Mouse (Mus musculus): Measurements from ENCODE around the gene Mtx1. TPM values are rescaled to one million over a fixed set of nuclear protein-coding genes. Genes with fewer than 3 reads are reported as not detected.

The Mtx1 gene
- polyA plus RNA-seq (2021; fragmentation: Nextera tagmentation) = 125 and 128 TPM in 2 replicates
- long read RNA-seq, experiment 1, transcript Mtx1-201 (8 exons, 1,617 nt) = major isoform, 59 of 67 reads
- long read RNA-seq, experiment 1, partial matches to known transcripts = 1 of 67 reads
- long read RNA-seq, experiment 1, other reads (novel, unspliced or antisense) = 1 of 67 reads
- long read RNA-seq, experiment 2, transcript Mtx1-201 (8 exons, 1,617 nt) = major isoform, 45 of 67 reads
- long read RNA-seq, experiment 2, partial matches to known transcripts = 8 of 67 reads
- long read RNA-seq, experiment 2, other reads (novel, unspliced or antisense) = 10 of 67 reads

GRCm38 (mm10) chr3:89226900-89227299 lies at the start of gene Mtx1:
Gene Mtx1, minus strand, starts transcription at chr3:89227088.

DNA sequence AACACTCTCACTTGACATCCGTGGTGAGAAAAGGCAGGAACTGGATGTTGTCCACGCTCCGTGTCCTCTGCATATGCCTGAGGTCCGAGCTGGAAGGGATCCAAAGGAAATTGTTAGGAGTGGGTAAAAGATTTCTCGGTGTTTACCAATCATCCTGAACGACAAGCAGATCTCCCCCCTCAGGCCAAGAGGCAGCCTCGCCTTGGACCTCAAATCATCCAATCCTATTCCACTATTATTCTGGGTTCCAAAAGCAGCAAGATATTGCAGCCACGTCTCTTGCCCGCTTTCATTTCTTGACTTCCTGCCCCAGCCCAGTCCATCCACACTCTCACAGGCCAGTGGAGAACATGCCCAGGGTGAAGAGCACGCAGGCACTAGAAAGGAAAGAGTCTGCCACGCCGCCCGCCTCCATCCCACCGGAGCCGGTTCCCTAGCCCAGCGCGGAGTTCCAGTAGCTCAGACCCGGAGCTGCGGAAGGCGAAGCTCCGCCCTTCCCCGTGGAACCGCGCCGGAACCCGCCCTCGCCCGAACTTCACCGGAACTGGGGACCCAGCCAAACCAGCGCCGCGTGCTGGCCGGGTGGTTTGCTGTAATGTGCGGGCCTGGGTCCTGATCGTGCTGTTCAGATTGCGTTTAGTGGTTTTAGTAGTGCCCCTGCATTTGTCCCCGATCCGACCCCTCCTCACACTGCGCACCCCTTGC lies 43.3 kb upstream of the Mtx1 start, which contains the start of gene Slc50a1:
Gene Slc50a1, minus strand, starts transcription at position 520 of the 705 bp plus-strand sequence.

GRCm38 (mm10) chr3:89259076-89259475 lies 32.2 kb upstream of the Mtx1 start, which contains the start of gene Dpm3:
Gene Dpm3, plus strand, starts transcription at chr3:89259358.

DNA sequence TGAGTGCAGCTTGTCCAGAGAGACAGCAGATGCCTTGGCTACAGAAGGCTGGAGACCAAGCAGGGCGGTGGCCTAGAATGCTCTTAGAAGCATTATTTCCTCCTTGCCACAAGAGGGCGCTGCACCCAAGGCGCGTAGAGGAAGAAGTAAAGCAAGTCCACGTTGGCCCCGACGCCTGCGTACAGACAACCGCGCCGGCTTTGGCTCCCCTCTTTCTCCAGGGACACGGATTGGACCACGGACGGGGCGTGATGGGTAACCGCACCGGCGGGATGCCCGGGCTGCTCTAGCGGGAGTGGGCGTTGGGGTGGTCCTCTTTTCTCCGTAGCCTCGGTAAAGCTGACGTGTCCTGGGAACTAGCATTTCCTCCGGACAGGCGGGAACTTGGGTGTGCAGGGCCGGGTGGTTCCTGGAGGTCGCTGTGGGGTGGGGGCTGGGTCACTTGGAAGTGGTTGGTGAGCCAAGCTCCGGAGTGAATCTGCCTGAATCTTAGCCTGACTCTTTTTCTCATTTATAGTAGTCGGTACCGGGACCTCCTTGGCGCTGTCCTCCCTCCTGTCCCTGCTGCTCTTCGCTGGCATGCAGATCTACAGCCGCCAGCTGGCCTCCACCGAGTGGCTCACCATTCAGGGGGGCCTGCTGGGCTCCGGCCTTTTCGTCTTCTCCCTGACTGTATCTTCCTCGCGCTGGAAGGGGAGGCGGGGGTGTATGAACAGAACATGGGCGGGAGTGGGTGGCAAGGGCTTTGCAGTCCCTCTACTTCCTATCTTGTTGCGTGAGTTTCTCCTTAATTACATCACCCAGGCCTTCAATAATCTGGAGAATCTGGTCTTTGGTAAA lies 19.6 kb upstream of the Mtx1 start, which contains the start of gene Trim46:
Gene Trim46, minus strand, starts transcription at position 49 of the 840 bp plus-strand sequence.

GRCm38 (mm10) chr3:89245688-89246171 lies 18.8 kb upstream of the Mtx1 start, which contains the start of gene Krtcap2:
Gene Krtcap2, plus strand, starts transcription at chr3:89245966.

GRCm38 (mm10) chr3:89228836-89229235 lies 1.9 kb upstream of the Mtx1 start, which contains the start of gene Muc1:
Gene Muc1, plus strand, starts transcription at chr3:89229057.

GRCm38 (mm10) chr3:89214681-89215411 lies 12.0 kb downstream of the Mtx1 start, which contains the start of gene Thbs3:
Gene Thbs3, plus strand, starts transcription at chr3:89215180.

GRCm38 (mm10) chr3:89202253-89203141 lies 24.4 kb downstream of the Mtx1 start, which contains the start of gene Gba:
Gene Gba, plus strand, starts transcription at chr3:89202928.

GRCm38 (mm10) chr3:89183058-89183958 lies 43.6 kb downstream of the Mtx1 start, which contains the start of gene Fam189b:
Gene Fam189b, plus strand, starts transcription at chr3:89183143.

DNA sequence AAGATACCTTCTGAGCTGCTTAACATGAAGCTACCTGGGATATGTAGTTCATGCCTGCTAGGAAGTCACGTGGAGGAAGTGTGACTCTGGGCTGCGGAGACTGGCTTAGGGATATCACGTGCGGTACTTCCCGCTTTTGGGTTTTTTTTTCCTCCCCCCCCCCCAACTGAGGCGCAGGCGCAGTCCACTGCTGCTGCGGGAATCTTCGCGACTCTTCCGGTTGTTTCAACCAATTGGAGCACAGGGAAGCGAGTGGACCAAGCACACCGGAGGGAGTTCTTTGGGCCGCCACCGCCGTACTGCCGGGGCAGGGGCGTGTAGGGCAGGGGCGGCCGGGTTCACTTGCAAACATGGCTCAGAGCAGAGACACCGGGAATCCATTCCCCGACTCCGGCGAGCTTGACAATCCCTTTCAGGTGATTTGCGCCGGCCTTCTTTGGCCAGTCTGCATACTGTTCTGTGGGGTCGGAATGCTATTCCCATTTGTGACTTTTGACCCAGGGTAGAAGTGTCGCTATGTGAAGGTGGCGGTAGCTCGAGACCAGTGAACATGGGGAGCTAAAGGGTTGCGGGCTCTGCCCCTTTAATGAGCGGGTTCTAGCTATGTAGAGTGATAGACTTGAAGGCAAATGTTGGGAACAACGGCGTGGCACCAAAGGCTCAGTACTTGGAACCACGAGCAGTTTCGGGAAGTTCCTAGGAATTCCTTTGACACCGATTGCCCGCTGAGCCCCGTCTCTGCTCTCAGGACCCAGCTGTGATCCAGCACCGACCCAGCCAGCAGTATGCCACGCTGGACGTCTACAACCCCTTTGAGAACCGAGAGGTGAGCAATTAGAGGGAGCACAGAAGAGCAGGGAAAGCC lies 49.4 kb downstream of the Mtx1 start, which contains the start of gene Scamp3:
Gene Scamp3, plus strand, starts transcription at position 232 of the 865 bp plus-strand sequence.

GRCm38 (mm10) chr3:89164506-89165267 lies 62.2 kb downstream of the Mtx1 start, which contains the start of gene Clk2:
Gene Clk2, plus strand, starts transcription at chr3:89164795.

GRCm38 (mm10) chr3:89159616-89160344 lies 67.1 kb downstream of the Mtx1 start, which contains the start of gene Hcn3:
Gene Hcn3, minus strand, starts transcription at chr3:89160196.

Measured in layer of hippocampus, adult 6 months (tissue).